In genomic region chr11:69837604-69837951, GRCm38 (mm10) we compare ENCODE assay signal across 8 mouse cellular contexts. TPM values are rescaled to one million over a fixed set of nuclear protein-coding genes. Genes with fewer than 3 reads are reported as not detected.
DNase-seq lines count a peak whose midpoint lies in the region; ATAC-seq and TF ChIP-seq lines count a peak whose summit lies in the region.

Gene Nlgn2 (minus strand): TSS chr11:69837784.

- H3K4me3 ChIP-seq in olfactory bulb, adult 2 months (ENCODE audit: insufficient read depth, low read depth, low read length), result peak within 1 kb of the TSS; percentile 89

- DNase-seq in cerebellum, postnatal 14 days, result peak; percentile 91 to 93
- DNase-seq in cerebellum, adult 8-10 months, result no peak
- DNase-seq in right cerebral cortex, postnatal 14 days, result peak; percentile 82
- no peak for DNase-seq in right cerebral cortex, postnatal 10 days (ENCODE audit: low spot score in 2 of 2)
- DNase-seq in left cerebral cortex, postnatal 4 days, result peak; percentile 89
- no peak for DNase-seq in cerebellum, adult 9-10 months

- ATAC-seq in granulocyte monocyte progenitor cell, adult 5-6 weeks (replicated peaks; ENCODE audit: poor library complexity, severe bottlenecking), result peak; percentile 10

- no peak for TF ChIP-seq CTCF in olfactory bulb, adult 2 months (IDR thresholded peaks at IDR 0.05; ENCODE audit: insufficient read depth, low read depth, low read length)

- peak within 1 kb of the TSS; percentile 84 for H3K27ac ChIP-seq in olfactory bulb, adult 2 months (ENCODE audit: insufficient read depth, low read depth, low read length)

- TF ChIP-seq POLR2A in olfactory bulb, adult 2 months (IDR thresholded peaks at IDR 0.05; ENCODE audit: insufficient read depth, low read depth, low read length), result peak; percentile 74

- H3K4me1 ChIP-seq in olfactory bulb, adult 2 months (ENCODE audit: control insufficient read depth, insufficient read depth, low read length), result peaks cover 28% of the 10 kb centered on the region

- under 1% methylated on average over 31 of the region's 32 CpGs for WGBS in olfactory bulb, adult 2 months

- intact Hi-C loops in left cerebral cortex, postnatal 4 days (cut with DNase I), result loop anchor here (5.0 kb wide), 1 partner anchor 35 kb away; the partner anchor contains the start of gene Fgf11

RNA-seq across cellular contexts. Expression of gene Nlgn2, which starts in this region (rescaled TPM):
- 13.5 and 33.1 TPM in 2 replicates for total RNA-seq in granulocyte monocyte progenitor cell, adult 5-6 weeks (2014; fragmentation: Nextera tagmentation)
- 4.0 and 7.4 TPM in 2 replicates for total RNA-seq in granulocyte monocyte progenitor cell, adult 5-6 weeks (2017)
- 100 to 1,000 TPM; 237 to 257 TPM for total RNA-seq in left cerebral cortex, postnatal 4 days (2021)
- polyA plus RNA-seq in olfactory bulb, adult 2 months (2012; ENCODE audit: insufficient read depth, insufficient read length, low replicate concordance, missing spikeins), result 82.2 TPM in 1 of 2 replicates, not detected in the other

Comparison
In these comparisons a context has a peak if more than half of its experiments do, and no peak if none do; other contexts are left out.
1. RNA of gene Nlgn2 (total RNA-seq): 237 to 257 TPM in left cerebral cortex, postnatal 4 days; 4.0 to 33.1 TPM in granulocyte monocyte progenitor cell, adult 5-6 weeks; every median in the first group is over 4 times any median in the second.
2. DNase-seq: peak in cerebellum, postnatal 14 days (2 of 2), right cerebral cortex, postnatal 14 days (single experiment) and left cerebral cortex, postnatal 4 days (single experiment); none in cerebellum, adult 8-10 months (single experiment), right cerebral cortex, postnatal 10 days (0 of 2) and cerebellum, adult 9-10 months (single experiment).